Mouse (Mus musculus): ENCODE data around the gene Ipmk.

GRCm38 (mm10) chr10:71399987-71400386 is 52.4 kb downstream of the Ipmk start:
- TF ChIP-seq RAD21 (IDR thresholded peaks at IDR 0.05; ENCODE audit: low read depth, low read length) = no peak
- peak; percentile 95 for TF ChIP-seq MXI1 (IDR thresholded peaks at IDR 0.05; ENCODE audit: low read depth, low read length)
- no peak for TF ChIP-seq NELFE (IDR thresholded peaks at IDR 0.05; ENCODE audit: low read depth, low read length)
- no peak for TF ChIP-seq EP300 (IDR thresholded peaks at IDR 0.05; ENCODE audit: low read length)
- TF ChIP-seq SIN3A (IDR thresholded peaks at IDR 0.05; ENCODE audit: low read length) = peak; percentile 98
